Mouse (Mus musculus): ENCODE results near the gene Spin1.
A peak's percentile ranks its signal among the peaks of the same experiment; 100 is the strongest.

Gene Spin1

GRCm38 (mm10) chr13:51136996-51137701 lies 36.5 kb downstream of the Spin1 start:
- no peak for DNase-seq (ENCODE audit: low spot score in 2 of 2)

DNA sequence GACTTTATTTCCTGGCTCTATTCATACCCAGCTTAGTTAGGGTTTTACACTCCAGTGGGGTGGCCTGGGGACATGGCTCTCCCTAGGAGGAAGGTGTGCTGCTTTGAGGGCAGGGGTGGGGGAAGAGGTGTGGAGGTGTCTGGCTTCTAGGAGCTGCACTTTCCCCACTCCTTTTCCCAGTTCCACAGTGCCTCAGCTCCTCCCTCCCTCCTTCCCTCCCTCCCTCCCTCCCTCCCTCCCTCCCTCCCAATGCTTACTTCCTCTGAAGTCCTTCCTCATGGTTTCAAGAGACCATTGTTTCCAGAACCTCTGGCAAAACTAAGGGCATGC lies 37.0 kb downstream of the Spin1 start:
- DNase-seq (ENCODE audit: low spot score in 2 of 2) = no peak

- DNase-seq (ENCODE audit: low spot score in 2 of 2) = no peak
These were observed 46.4 kb downstream of the Spin1 start for GRCm38 (mm10) chr13:51147106-51147505.

DNA sequence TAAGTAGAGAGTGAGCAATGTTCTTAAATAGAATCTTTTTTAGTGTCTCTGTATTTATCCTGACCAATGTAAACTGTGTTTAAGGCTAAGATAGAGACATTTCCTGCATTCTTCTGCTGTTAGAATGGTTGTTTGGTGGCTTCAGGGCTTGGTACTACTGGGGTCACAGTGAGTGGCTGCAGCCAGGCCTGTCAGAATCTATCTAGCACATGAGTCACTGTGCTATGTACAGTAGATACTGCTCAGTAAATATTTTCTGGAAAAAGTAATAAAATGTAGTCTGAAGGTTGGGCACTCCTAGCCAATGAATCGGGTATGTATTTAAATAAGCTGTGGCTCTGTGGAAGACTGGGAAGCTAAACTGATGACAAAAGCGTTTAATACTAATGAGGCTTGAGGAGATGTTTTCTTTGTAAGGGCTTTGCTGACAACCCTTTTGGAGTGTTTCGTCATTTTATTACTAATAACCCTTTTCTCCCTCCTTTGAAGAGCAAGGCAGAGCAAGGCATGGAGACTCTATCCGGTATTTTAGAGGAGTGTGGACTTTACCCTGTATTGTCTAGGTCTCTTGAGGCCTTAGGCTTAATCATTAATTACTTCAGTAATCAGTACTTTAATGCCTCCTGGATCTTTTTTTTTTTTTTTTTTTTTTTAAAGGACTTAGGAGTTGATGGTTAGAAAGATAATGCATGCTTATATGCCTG lies 52.4 kb downstream of the Spin1 start:
- DNase-seq (ENCODE audit: low spot score in 2 of 2) = no peak

- no peak for DNase-seq (ENCODE audit: low spot score in 2 of 2)
These were observed 53.0 kb downstream of the Spin1 start for GRCm38 (mm10) chr13:51153670-51154030.

GRCm38 (mm10) chr13:51155178-51156013 lies 54.7 kb downstream of the Spin1 start:
- DNase-seq (ENCODE audit: low spot score in 2 of 2) = no peak

DNA sequence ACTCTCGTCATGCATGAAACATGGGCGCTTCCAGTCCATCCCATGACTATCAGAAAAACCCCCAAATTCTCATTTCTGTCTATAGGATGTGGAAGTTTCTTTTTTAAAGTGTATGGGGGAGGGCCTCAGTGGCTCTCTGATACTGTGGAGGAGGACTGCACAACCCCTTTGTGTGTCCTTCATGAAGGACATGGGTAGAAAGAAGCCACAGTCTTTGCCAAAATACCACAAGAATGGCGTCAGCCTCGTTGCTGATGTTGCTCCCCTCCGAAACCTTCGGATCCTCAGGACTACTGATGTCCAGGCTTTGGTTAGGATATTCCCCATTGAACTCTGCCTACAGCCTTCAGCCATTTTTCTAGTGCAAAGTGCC lies 55.3 kb downstream of the Spin1 start:
- no peak for DNase-seq (ENCODE audit: low spot score in 2 of 2)

GRCm38 (mm10) chr13:51157291-51157690 lies 56.6 kb downstream of the Spin1 start:
- no peak for DNase-seq (ENCODE audit: low spot score in 2 of 2)

DNA sequence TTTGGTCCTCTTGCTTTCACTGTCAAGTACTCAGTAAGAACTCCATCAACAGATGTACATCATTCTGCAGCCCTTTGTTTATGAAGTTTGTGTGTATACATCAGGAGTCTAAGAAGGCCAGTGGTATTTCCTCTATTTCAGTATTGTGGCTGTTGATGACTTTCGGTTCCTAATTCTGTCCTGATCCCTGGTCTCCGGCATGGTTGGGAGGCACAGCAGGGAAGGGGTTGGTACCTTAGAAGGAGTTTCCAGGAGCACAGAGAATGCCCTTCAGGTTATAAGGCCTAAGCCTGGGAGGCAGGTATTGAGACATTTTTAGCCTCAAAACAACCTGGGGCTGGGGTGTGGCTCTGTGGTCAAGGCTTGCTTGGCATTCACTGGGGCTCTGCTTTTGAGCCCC lies 61.0 kb downstream of the Spin1 start:
- DNase-seq (ENCODE audit: low spot score in 2 of 2) = no peak

DNA sequence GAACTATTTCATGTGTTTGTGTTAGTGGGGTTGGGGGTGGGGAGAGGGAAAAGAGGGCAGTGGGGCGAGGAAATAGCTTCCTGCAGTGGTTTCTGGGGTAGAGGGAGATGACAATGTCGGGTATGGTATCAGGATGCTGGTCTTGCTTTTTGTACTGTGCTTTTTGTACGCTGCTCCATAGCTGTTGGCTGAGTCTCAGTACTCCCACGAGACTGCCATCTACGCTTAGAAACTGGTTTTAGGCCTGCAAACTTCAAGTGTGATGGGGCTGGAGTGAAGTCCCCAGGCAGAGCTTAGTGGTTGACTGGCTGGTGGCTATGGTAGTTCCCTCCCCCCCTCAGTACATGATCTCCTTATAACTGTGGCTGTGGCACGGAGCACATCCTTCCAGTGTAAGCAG lies 61.6 kb downstream of the Spin1 start:
- no peak for DNase-seq (ENCODE audit: low spot score in 2 of 2)

- DNase-seq (ENCODE audit: low spot score in 2 of 2) = no peak
These were observed 66.0 kb downstream of the Spin1 start for GRCm38 (mm10) chr13:51166711-51167110.

- no peak for DNase-seq (ENCODE audit: low spot score in 2 of 2)
These were observed 69.5 kb downstream of the Spin1 start for GRCm38 (mm10) chr13:51170215-51170614.

- peak; percentile 54 to 72 for DNase-seq (ENCODE audit: low spot score in 2 of 2)
These were observed 70.3 kb downstream of the Spin1 start, which contains the start of gene Nxnl2 for GRCm38 (mm10) chr13:51170691-51171680. Gene Nxnl2 (plus strand): TSS chr13:51171022.

DNA sequence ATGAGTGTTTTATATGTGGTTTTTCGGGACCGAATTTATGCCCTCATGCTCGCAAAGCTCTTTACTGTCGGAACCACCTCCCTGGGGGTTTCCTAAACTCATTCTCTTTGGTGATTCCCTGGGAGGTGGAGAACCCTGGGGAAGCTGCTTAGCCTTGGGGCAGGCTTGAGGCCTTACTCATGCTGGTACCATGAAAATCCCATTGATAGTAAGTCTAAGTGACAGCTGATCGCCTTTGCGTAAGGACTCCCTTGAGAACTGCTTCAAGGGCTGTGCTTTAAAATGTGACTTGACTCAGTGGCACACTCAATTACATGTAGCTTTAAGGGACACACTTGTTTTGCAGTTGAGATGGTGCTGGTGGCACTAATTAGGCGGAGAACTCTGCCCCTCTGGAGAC lies 71.9 kb downstream of the Spin1 start:
- DNase-seq (ENCODE audit: low spot score in 2 of 2) = no peak

DNA sequence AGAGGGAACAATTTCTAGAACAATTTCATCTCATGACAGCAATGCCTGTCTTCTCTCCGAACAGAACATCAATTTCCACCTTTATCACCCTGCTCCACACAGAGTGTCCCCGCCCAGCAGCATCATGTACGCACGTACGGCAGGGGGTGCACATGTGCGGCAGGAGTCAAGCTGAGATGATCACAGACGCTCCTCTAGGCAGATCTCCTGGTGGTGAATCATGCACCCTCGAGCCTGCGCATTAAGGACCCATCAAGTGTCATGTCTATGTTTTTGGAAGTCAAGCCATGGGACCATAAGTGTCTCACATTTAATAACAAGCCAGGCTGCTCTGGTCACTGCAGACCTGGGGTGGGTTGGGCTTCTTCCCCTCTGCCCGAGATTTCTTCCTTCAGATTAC lies 78.3 kb downstream of the Spin1 start:
- DNase-seq (ENCODE audit: low spot score in 2 of 2) = no peak

- no peak for DNase-seq (ENCODE audit: low spot score in 2 of 2)
These were observed 78.7 kb downstream of the Spin1 start for GRCm38 (mm10) chr13:51179362-51179761.

DNA sequence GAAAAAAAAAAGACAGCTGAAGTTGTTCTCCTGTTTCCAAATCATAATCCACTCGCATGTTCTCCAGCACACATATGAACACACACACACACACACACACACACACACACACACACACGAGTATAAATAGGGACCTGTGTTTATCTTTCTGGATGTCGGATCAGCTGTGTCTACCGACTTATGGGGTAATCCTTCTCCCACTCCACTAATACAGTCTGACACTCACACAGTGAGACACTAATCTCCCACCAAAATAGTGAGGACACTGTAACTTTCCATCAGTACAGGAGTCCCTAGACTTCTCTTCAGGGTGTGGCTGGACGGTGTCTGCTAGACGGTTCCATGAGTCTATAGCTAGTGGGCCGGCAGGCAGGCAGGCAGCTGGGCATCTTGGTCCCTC lies 81.6 kb downstream of the Spin1 start:
- no peak for DNase-seq (ENCODE audit: low spot score in 2 of 2)

GRCm38 (mm10) chr13:51184896-51185295 lies 84.2 kb downstream of the Spin1 start:
- no peak for DNase-seq (ENCODE audit: low spot score in 2 of 2)

DNA sequence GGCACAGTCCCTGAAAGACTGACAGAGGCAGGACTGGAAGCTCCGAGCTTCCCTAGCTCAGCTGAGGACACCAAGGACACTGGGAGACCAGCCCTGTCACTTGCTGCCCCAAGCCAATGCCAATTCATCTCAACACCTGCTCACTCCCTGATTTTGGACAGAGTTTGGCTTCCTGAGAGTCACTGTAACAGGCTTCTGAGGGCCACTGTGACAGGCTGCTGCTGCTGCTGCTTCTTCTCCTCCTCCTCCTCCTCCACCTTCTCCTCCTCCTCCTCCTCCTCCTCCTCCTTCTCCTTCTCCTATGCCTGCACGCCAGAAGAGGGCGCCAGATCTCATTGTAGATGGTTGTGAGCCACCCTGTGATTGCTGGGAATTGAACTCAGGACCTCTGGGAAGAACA lies 89.7 kb downstream of the Spin1 start:
- no peak for DNase-seq (ENCODE audit: low spot score in 2 of 2)

DNA sequence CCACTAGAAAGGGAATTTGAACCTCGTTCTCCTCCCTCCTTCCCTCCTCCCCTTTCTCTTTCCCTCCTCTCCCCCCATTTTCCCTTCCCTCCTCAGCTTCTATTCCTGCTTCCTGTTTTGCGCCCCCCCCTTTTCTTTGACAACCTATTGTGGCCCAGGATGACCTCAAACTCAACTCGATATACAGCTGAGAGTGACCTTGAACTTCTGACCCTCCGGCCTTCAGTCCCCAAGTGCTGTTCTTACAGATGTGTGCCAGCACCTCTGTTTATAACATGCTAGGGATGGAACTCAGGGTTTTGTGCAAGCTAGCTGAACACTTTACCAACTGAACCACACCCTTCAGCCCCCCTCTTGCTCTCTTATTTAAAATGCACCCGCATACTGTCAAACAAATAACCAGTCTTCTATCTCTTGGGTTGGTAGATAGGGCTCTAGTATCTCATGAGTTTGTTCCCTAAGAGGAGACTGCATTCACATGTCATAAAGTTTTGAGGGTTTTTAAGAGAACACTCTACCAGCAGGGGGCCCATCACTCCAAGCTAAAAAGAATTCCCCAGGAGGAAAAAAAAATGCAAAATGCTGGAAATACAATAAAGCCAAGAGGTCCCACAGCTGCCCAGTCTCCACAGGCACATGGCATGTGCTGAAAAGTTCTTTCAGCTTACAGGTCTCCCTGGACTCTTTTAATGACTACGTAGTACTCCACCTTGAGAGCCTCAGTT lies 90.9 kb downstream of the Spin1 start:
- DNase-seq (ENCODE audit: low spot score in 2 of 2) = no peak

DNA sequence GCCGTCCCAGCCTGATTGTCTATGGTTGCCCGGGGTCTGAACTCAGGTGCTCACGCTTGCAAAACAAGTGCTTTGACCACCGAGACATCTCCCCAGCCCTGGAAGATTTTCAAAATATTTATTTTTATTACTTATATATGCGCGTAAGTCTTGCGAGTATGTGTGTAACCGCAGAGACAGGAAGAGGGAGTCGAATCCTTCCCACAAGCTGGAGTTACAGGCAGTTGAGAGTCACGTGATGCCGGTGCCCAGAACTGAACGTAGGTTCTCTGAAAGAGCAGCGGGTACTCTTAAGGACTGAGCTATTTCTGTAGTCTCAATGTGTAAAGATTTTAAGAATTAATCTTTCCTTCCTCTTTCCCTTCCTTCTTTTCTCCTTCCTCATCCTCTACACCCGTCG lies 93.2 kb downstream of the Spin1 start:
- DNase-seq (ENCODE audit: low spot score in 2 of 2) = no peak

Data from urinary bladder, postnatal 4 days (tissue).